Mouse (Mus musculus) lung, postnatal 0 days (tissue): Measurements from ENCODE around the gene Tufm. TPM values are rescaled to one million over a fixed set of nuclear protein-coding genes. Genes with fewer than 3 reads are reported as not detected.

Experiments
- ATAC-seq: fragments of 200-750 bp; cut with Nextera tagmentation; 2 replicates; pipeline ENCODE4 v1.8.0; 2017; ENCODE audit warnings: moderate library complexity
- DNase-seq: peaks from one replicate; pipeline ENCODE4 v3.0.0-alpha.2; 2016; ENCODE audit warnings: low spot score
- H3K27ac ChIP-seq: fragments of 300-500 bp; sonication (generic); 2 replicates; pipeline ENCODE4 v1.5.1; 2014; ENCODE audit warnings: antibody characterized with exemption, mild to moderate bottlenecking, low read length, mixed read lengths
- H3K27me3 ChIP-seq: fragments of 300-500 bp; sonication (generic); replicated peaks from 2 replicates; pipeline ENCODE4 v1.6.1; 2014; ENCODE audit warnings: low read length, mixed read lengths; ENCODE audit not compliant: insufficient read depth
- H3K36me3 ChIP-seq: fragments of 300-500 bp; sonication (generic); 2 replicates; pipeline ENCODE4 v1.6.1; 2014; ENCODE audit warnings: low read length, mixed read lengths; ENCODE audit not compliant: insufficient read depth
- H3K4me1 ChIP-seq: fragments of 300-500 bp; sonication (generic); 2 replicates; pipeline ENCODE4 v1.6.1; 2014; ENCODE audit warnings: antibody characterized with exemption, low read depth, low read length, mixed read lengths; ENCODE audit not compliant: insufficient read depth
- H3K4me2 ChIP-seq: fragments of 300-500 bp; sonication (generic); replicated peaks from 2 replicates; pipeline ENCODE4 v1.6.1; 2014; ENCODE audit warnings: low read depth, mild to moderate bottlenecking, low read length, moderate library complexity, mixed read lengths
- H3K4me3 ChIP-seq: fragments of 300-500 bp; sonication (generic); 2 replicates; pipeline ENCODE4 v1.5.1; 2014; ENCODE audit warnings: low read depth, low read length
- H3K9ac ChIP-seq: fragments of 300-500 bp; sonication (generic); replicated peaks from 2 replicates; pipeline ENCODE4 v1.6.1; 2014; ENCODE audit warnings: low read depth, mild to moderate bottlenecking
- H3K9me3 ChIP-seq: fragments of 300-500 bp; sonication (generic); 2 replicates; pipeline ENCODE4 v1.6.1; 2016; ENCODE audit warnings: low read length, mixed read lengths
- CTCF ChIP-seq: IDR thresholded peaks from 2 replicates; pipeline ENCODE4 v1.5.1; 2016; ENCODE audit warnings: antibody characterized with exemption, mild to moderate bottlenecking
- EP300 ChIP-seq: IDR thresholded peaks from 2 replicates; pipeline ENCODE4 v1.6.1; 2016; ENCODE audit warnings: antibody characterized with exemption, mild to moderate bottlenecking, control low read depth
- WGBS: fragments of 180-500 bp; shearing (Covaris S2); extraction: QIAGEN DNeasy Blood & Tissue Kit; methylation state at CpG from one replicate; pipeline ENCODE4 v1.1.7; 2014; 5-methylcytosine and 5-hydroxymethylcytosine counted together
- polyA plus RNA-seq: library from polyadenylated mRNA; unstranded; fragments of >200 nt; fragmentation: Nextera tagmentation; extraction: Ambion mirVana; gene quantifications from 2 replicates; pipeline ENCODE4 v1.2.1, GENCODE M21; 2015

Gene Tufm
- polyA plus RNA-seq, 1 experiment from 2014 or later, result 47.3 TPM

DNA sequence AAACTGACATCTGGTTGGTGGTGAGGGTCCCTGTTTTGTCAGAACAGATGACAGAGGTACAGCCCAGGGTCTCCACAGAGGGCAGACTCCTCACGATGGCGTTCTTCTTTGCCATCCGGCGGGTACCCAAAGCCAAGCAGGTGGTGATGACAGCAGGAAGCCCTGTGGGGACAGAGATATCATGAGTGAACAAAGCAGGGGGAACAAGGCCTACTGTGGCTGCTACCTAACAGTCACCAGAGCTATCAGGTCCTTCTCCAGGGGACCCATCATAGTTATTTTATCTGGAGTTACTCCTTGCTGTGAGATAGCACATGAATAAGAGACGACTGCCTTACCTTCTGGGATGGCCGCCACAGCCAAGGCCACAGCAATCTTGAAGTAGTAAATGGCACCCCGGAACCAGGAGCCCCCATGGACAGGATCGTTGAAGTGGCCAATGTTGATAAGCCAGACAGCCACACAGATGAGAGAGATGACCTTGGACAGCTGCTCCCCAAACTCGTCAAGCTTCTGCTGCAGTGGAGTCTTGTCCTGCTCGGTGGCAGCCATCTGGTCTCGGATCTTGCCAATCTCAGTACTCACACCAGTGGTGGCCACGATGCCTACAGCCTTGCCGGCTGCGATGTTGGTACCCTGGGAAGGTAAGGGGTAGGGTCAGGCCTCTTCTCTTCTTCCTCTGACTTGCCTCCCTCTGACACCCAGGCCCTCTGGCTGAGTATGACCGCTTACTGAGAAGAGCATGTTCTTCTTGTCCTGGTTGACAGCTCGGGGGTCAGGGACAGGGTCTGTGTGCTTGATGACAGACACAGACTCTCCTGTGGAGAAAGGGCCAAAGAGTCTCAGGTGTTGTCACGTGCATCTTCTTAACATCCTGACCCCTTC lies 30.5 kb upstream of the Tufm start:
- no peak for DNase-seq
- Histone ChIP-seq H3K4me2 (no peak overlapping the region), H3K4me1 (no peaks in the 10 kb centered on the region), H3K27ac (no peak overlapping the region), H3K27me3 (no peaks in the 10 kb centered on the region), H3K9me3 (no peaks in the 10 kb centered on the region), H3K4me3 (no peak overlapping the region), H3K9ac (no peak overlapping the region), H3K36me3 (no peaks in the 10 kb centered on the region)
- no peak for ATAC-seq
- TF ChIP-seq CTCF, result no peak
- no peak for TF ChIP-seq EP300
- WGBS, result 85% methylated on average over 17 of the region's 17 CpGs

DNA sequence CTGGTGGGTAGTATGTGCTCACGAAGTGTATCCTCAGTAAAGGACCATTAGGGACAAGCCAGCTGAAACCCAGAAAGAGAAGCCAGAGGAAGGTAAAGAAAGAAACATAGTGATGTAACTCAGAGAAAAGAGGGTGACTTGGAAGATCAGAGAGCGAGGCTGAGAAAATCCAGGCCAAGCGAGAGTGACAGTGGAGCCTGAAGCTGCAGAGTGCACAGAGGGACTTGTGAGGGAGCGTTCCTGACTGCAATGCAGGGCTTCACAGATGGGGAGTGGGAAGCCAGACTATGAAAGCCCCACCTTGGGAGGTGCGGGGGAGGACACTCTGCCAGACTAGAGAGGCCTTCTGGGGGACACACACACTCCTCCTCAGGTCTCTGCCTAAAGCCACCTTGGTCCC lies 28.9 kb upstream of the Tufm start:
- DNase-seq (no peak), ATAC-seq (no peak)
- Histone ChIP-seq H3K27ac (no peak overlapping the region), H3K9ac (no peak overlapping the region), H3K9me3 (no peaks in the 10 kb centered on the region), H3K4me1 (no peaks in the 10 kb centered on the region), H3K27me3 (no peaks in the 10 kb centered on the region), H3K36me3 (no peaks in the 10 kb centered on the region), H3K4me2 (no peak overlapping the region), H3K4me3 (no peak overlapping the region)
- WGBS, result 69% methylated on average over 5 of the region's 5 CpGs
- TF ChIP-seq CTCF (no peak), EP300 (no peak)

DNA sequence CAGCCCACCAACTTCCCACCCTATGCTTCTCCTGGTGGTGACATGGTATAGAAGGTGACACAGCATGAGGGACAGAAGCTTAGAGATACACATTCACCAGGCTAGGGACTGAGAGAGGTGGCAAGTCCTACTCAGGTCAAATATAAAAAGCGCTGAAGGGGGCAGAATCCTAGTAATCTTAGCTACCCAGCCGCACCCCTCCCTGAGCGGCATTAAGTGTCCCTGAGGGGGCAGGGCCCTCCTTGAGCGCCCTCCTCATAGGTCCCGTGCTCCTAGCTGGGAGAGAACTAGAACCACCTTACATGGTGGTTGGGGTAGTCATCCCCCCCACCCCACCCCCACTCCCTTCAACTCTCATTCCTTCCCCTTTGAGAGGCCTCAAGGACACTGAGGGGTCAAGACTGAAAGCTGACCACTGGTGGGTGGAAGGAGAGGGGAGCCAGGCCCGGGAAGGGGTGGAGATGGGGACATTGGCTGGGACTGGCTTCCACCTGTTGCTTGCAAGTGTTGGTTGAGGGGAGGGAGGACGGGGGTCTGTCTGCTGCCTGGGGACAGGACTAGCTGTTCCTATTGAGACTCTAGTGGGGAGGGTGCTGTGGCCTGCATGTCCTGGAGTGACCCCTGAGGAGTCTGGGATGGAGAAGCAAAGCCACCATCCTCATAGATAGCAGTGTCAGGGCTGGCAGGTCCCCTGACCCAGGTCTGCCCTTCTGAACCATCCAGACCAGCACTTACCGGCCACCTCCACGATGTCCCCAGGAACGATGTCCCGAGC lies 28.1 kb upstream of the Tufm start:
- no peaks in the 10 kb centered on the region for H3K4me1 ChIP-seq
- WGBS, result 71% methylated on average over 11 of the region's 11 CpGs
- H3K27ac ChIP-seq, result no peak overlapping the region
- no peaks in the 10 kb centered on the region for H3K36me3 ChIP-seq
- H3K9ac ChIP-seq, result no peak overlapping the region
- TF ChIP-seq CTCF (no peak), EP300 (no peak)
- H3K27me3 ChIP-seq, result no peaks in the 10 kb centered on the region
- no peak overlapping the region for H3K4me2 ChIP-seq
- ATAC-seq (no peak), DNase-seq (no peak)
- H3K9me3 ChIP-seq, result no peaks in the 10 kb centered on the region
- H3K4me3 ChIP-seq, result no peak overlapping the region

DNA sequence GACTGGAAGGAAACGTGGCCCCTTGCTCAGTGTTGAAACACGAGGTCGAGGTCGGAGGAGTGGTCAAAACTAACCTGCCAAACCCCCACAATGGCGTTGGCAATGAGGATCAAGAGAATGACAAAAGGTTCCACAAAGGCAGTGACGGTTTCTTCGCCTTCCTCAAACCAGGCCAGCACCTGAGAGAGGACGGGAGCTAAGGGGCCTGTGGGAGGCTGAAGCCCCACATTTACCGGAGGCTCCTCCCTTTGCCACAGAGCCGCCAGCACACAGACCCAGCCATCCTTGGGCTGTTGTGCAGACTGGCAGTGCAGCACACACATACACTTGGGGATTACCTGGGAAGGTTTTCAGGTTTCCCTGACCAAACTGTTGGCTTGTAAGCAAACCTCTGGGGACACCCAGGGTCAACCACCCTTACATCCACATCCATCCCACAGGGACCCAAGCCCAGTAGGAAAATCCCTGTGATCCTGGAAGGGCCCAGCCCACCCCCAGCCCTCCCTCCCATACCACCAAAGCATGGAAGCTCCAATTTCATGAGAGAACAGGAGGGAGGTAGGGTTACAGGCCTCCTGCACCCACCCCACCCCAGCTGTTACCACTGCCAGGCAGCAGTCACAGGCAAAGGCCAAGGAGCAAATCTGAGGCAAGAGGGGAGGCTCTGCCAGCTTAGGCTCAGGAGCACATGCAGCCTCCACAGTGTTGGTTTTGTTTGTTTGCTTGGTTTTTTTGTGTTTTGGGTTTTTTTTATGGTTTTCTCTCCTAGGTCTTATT lies 26.4 kb upstream of the Tufm start:
- no peak for ATAC-seq
- H3K4me1 ChIP-seq, result no peaks in the 10 kb centered on the region
- H3K27me3 ChIP-seq, result no peaks in the 10 kb centered on the region
- no peak overlapping the region for H3K27ac ChIP-seq
- H3K4me3 ChIP-seq, result no peak overlapping the region
- no peak for TF ChIP-seq EP300
- TF ChIP-seq CTCF, result no peak
- no peaks in the 10 kb centered on the region for H3K36me3 ChIP-seq
- no peak overlapping the region for H3K9ac ChIP-seq
- no peak overlapping the region for H3K4me2 ChIP-seq
- H3K9me3 ChIP-seq, result no peaks in the 10 kb centered on the region
- 47% methylated on average over 10 of the region's 10 CpGs for WGBS
- DNase-seq, result no peak

DNA sequence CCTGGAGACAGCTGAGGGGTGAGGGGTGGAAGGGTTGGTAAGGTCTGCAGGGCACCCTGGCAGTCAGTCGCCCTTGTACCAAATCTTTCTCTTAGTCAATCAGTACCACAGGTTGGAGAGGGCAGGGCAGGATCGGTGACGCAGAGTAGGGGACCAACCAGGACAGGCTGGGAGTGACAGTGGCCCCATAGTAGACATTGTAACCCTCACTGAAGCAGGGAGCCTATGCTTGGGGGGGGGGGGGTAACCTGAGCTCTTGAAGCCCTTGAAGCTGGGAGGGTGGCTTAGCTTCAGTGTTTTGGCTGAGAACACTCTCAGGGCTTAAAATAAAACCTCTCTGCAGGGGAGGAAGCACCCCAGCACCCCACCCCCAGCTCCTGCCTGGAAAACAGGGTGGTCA lies 25.5 kb upstream of the Tufm start:
- ATAC-seq (no peak), DNase-seq (no peak)
- Histone ChIP-seq H3K27ac (no peak overlapping the region), H3K9me3 (no peaks in the 10 kb centered on the region), H3K9ac (no peak overlapping the region), H3K4me3 (no peak overlapping the region), H3K4me1 (no peaks in the 10 kb centered on the region), H3K4me2 (no peak overlapping the region), H3K36me3 (no peaks in the 10 kb centered on the region; the same call in 1 of the 2 replicates), H3K27me3 (no peaks in the 10 kb centered on the region)
- TF ChIP-seq CTCF, result no peak
- no peak for TF ChIP-seq EP300
- 61% methylated on average over 3 of the region's 3 CpGs for WGBS

DNA sequence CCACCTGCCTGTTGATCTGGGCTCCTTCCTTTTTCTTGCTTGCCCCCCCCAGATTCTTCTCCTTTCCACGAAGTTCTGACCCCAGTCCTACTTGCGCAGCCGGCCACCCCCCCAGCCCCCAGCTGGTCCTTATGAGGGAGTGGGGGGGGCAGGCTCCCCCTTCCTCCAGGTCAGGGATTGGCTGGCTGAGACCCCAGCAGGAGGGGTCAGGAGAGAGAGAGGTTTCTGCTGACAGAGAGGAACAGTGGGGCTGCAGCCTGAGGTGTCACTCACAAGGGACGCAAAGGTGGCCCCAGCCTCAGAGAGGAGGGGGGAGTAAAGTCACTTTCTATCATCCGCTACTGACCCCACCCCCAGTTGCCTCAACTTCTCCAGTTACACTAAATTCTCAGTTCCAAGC lies 24.2 kb upstream of the Tufm start, which contains the start of gene Atp2a1:
Gene Atp2a1 (minus strand): TSS at position 105 of the 400 bp plus-strand sequence.
- ATAC-seq, result no peak
- Histone ChIP-seq H3K9ac (no peak within 1 kb of the TSS; the same call in 1 of the 2 replicates), H3K4me3 (no peak within 1 kb of the TSS), H3K4me1 (no peaks in the 10 kb centered on the region), H3K27ac (no peak within 1 kb of the TSS), H3K27me3 (no peaks in the 10 kb centered on the region), H3K9me3 (no peaks in the 10 kb centered on the region), H3K4me2 (no peak within 1 kb of the TSS), H3K36me3 (no peaks in the 10 kb centered on the region; the same call in none of the 2 replicates)
- DNase-seq, result no peak
- 39% methylated on average over 5 of the region's 5 CpGs for WGBS
- TF ChIP-seq EP300 (no peak), CTCF (no peak)
